Mouse (Mus musculus): ENCODE data around the gene Plscr4.

Gene Plscr4

GRCm38 (mm10) chr9:92457261-92458058, at the start of gene Plscr4:
TSS of gene Plscr4 (plus strand) at chr9:92457373.
- peak; percentile 27 for DNase-seq (ENCODE audit: low spot score)

- no peak for DNase-seq (ENCODE audit: low spot score)
These were observed 46.9 kb upstream of the Plscr4 start for GRCm38 (mm10) chr9:92410225-92410624.

- no peak for DNase-seq (ENCODE audit: low spot score)
These were observed 45.1 kb upstream of the Plscr4 start for GRCm38 (mm10) chr9:92412045-92412444.

GRCm38 (mm10) chr9:92413684-92414083, 43.5 kb upstream of the Plscr4 start:
- DNase-seq (ENCODE audit: low spot score), result no peak

- no peak for DNase-seq (ENCODE audit: low spot score)
These were observed 19.4 kb upstream of the Plscr4 start for GRCm38 (mm10) chr9:92437781-92438180.

- DNase-seq (ENCODE audit: low spot score), result no peak
These were observed 15.7 kb upstream of the Plscr4 start for GRCm38 (mm10) chr9:92441468-92441867.

- no peak for DNase-seq (ENCODE audit: low spot score)
These were observed 12.6 kb upstream of the Plscr4 start for GRCm38 (mm10) chr9:92444536-92444935.

- no peak for DNase-seq (ENCODE audit: low spot score)
These were observed 568 bp upstream of the Plscr4 start for GRCm38 (mm10) chr9:92456605-92457004.

GRCm38 (mm10) chr9:92458059-92458402, 858 bp downstream of the Plscr4 start:
- DNase-seq (ENCODE audit: low spot score), result no peak

GRCm38 (mm10) chr9:92458418-92458817, 1.2 kb downstream of the Plscr4 start:
- no peak for DNase-seq (ENCODE audit: low spot score)

- DNase-seq (ENCODE audit: low spot score), result no peak
These were observed 10.6 kb downstream of the Plscr4 start for GRCm38 (mm10) chr9:92467724-92468123.

- peak; percentile 3 for DNase-seq (ENCODE audit: low spot score)
These were observed 15.2 kb downstream of the Plscr4 start for GRCm38 (mm10) chr9:92472256-92472855.

- no peak for DNase-seq (ENCODE audit: low spot score)
These were observed 16.0 kb downstream of the Plscr4 start for GRCm38 (mm10) chr9:92473178-92473577.

GRCm38 (mm10) chr9:92474244-92474643, 17.1 kb downstream of the Plscr4 start:
- DNase-seq (ENCODE audit: low spot score), result no peak

- no peak for DNase-seq (ENCODE audit: low spot score)
These were observed 24.5 kb downstream of the Plscr4 start for GRCm38 (mm10) chr9:92481663-92482062.

GRCm38 (mm10) chr9:92482551-92482950, 25.4 kb downstream of the Plscr4 start:
- no peak for DNase-seq (ENCODE audit: low spot score)

- DNase-seq (ENCODE audit: low spot score), result no peak
These were observed 27.6 kb downstream of the Plscr4 start for GRCm38 (mm10) chr9:92484710-92485267.

GRCm38 (mm10) chr9:92489857-92490256, 32.7 kb downstream of the Plscr4 start:
- DNase-seq (ENCODE audit: low spot score), result no peak

GRCm38 (mm10) chr9:92490319-92490718, 33.1 kb downstream of the Plscr4 start:
- DNase-seq (ENCODE audit: low spot score), result no peak

- DNase-seq (ENCODE audit: low spot score), result no peak
These were observed 34.1 kb downstream of the Plscr4 start for GRCm38 (mm10) chr9:92491274-92491673.

- DNase-seq (ENCODE audit: low spot score), result peak; percentile 47
These were observed 42.7 kb downstream of the Plscr4 start for GRCm38 (mm10) chr9:92499710-92500410.

GRCm38 (mm10) chr9:92504256-92504655, 47.1 kb downstream of the Plscr4 start:
- DNase-seq (ENCODE audit: low spot score), result peak; percentile 7

- DNase-seq (ENCODE audit: low spot score), result no peak
These were observed 47.7 kb downstream of the Plscr4 start for GRCm38 (mm10) chr9:92504889-92505288.
